Mouse (Mus musculus): Measurements from ENCODE around the gene Gm49396.

- no peak for TF ChIP-seq FLI1 (IDR thresholded peaks at IDR 0.05; ENCODE audit: low read length)
- TF ChIP-seq GATA1 (IDR thresholded peaks at IDR 0.05; ENCODE audit: borderline replicate concordance, low read length), result no peak
These were observed 41.8 kb downstream of the Gm49396 start for GRCm38 (mm10) chr7:30604944-30605343.
